Mouse (Mus musculus) megakaryocyte, embryonic 14.5 days (primary cell): ENCODE results near the gene Wwp2.

Experiments used
- FLI1 ChIP-seq: IDR thresholded peaks from 2 replicates; pipeline ENCODE4 v1.6.1; 2012; ENCODE audit warnings: low read length, inconsistent platforms, mixed read lengths
- GATA1 ChIP-seq: IDR thresholded peaks from 3 replicates; pipeline ENCODE4 v1.6.1; 2012; ENCODE audit warnings: mixed read lengths, low read length, inconsistent platforms, borderline replicate concordance

GRCm38 (mm10) chr8:107544211-107544610, 108.0 kb downstream of the Wwp2 start:
- no peak for TF ChIP-seq GATA1
- TF ChIP-seq FLI1, result no peak
